Mouse (Mus musculus): ENCODE measurements at regions not wholly inside any gene's neighbourhood (a gene's known extent, or its start where the extent isn't known, plus 50 kb on each side); places are given as distances from the start of the nearest gene placed in this dataset.
"Not testable (repeated sequence)": the region's sequence is repeated elsewhere in the genome, so short reads cannot be mapped to it uniquely, and the experiment has no call there.

GRCm38 (mm10) chr14:102736656-102737055 lies 245.8 kb downstream of the Kctd12 start:
- H3ac ChIP-seq (ENCODE audit: control insufficient read depth, insufficient read length), result no peak overlapping the region
- TF ChIP-seq TCF12 (IDR thresholded peaks at IDR 0.05; ENCODE audit: insufficient read depth, poor library complexity, severe bottlenecking), result no peak
- TF ChIP-seq MYOG (IDR thresholded peaks at IDR 0.05; ENCODE audit: control insufficient read depth in 1 of 3, insufficient read depth in 1 of 3, insufficient read length in 2 of 3, low read depth in 2 of 3), result no peak
- no peaks in the 10 kb centered on the region for H3K79me2 ChIP-seq (ENCODE audit: control insufficient read depth, insufficient read depth)
- no peak overlapping the region for H3K4me2 ChIP-seq (ENCODE audit: low read depth)
- H3K27me3 ChIP-seq (ENCODE audit: control insufficient read depth, insufficient read depth, insufficient read length), result no peaks in the 10 kb centered on the region
- H3K4me3 ChIP-seq, result no peak overlapping the region
- no peaks in the 10 kb centered on the region for H3K36me3 ChIP-seq (ENCODE audit: control insufficient read depth, insufficient read depth)

GRCm38 (mm10) chr14:102733718-102734117 lies 248.7 kb downstream of the Kctd12 start:
- not testable (repeated sequence) for H3K79me2 ChIP-seq (ENCODE audit: control insufficient read depth, insufficient read depth)

GRCm38 (mm10) chr14:102731746-102732145 lies 250.7 kb downstream of the Kctd12 start:
- H3K79me2 ChIP-seq (ENCODE audit: control insufficient read depth, insufficient read depth), result no peaks in the 10 kb centered on the region
- no peaks in the 10 kb centered on the region for H3K36me3 ChIP-seq (ENCODE audit: control insufficient read depth, insufficient read depth)
- H3ac ChIP-seq (ENCODE audit: control insufficient read depth, insufficient read length), result no peak overlapping the region
- no peak overlapping the region for H3K4me3 ChIP-seq
- H3K4me2 ChIP-seq (ENCODE audit: low read depth), result no peak overlapping the region
- TF ChIP-seq MAX (IDR thresholded peaks at IDR 0.05; ENCODE audit: low read depth), result no peak
- H3K27me3 ChIP-seq (ENCODE audit: control insufficient read depth, insufficient read depth, insufficient read length), result no peaks in the 10 kb centered on the region

More at GRCm38 (mm10) chr14:102733718-102734117, 248.7 kb downstream of the Kctd12 start:
- not testable (repeated sequence) for H3K4me2 ChIP-seq (ENCODE audit: low read depth); H3K4me3 ChIP-seq; H3K27me3 ChIP-seq (ENCODE audit: control insufficient read depth, insufficient read depth, insufficient read length); H3ac ChIP-seq (ENCODE audit: control insufficient read depth, insufficient read length); H3K36me3 ChIP-seq (ENCODE audit: control insufficient read depth, insufficient read depth)

GRCm38 (mm10) chr14:102722633-102723032 lies 259.8 kb downstream of the Kctd12 start:
- H3K4me3 ChIP-seq, result no peak overlapping the region
- TF ChIP-seq USF1 (IDR thresholded peaks at IDR 0.05; ENCODE audit: low read depth) (no peak), MAX (IDR thresholded peaks at IDR 0.05; ENCODE audit: low read depth) (no peak), POLR2A (IDR thresholded peaks at IDR 0.05; ENCODE audit: insufficient read length, low read depth) (no peak), CEBPB (IDR thresholded peaks at IDR 0.05; ENCODE audit: insufficient read depth, poor library complexity, severe bottlenecking) (no peak), MYOG (IDR thresholded peaks at IDR 0.05; ENCODE audit: control insufficient read depth in 1 of 3, insufficient read depth in 1 of 3, insufficient read length in 2 of 3, low read depth in 2 of 3) (no peak), TCF12 (IDR thresholded peaks at IDR 0.05; ENCODE audit: insufficient read depth, poor library complexity, severe bottlenecking) (no peak), SRF (IDR thresholded peaks at IDR 0.05; ENCODE audit: control insufficient read depth, insufficient read length, low read depth) (no peak), REST (IDR thresholded peaks at IDR 0.05; ENCODE audit: insufficient read depth, insufficient read length) (no peak), POLR2AphosphoS2 (IDR thresholded peaks at IDR 0.05; ENCODE audit: insufficient read length, low read depth) (no peak), MYOD1 (IDR thresholded peaks at IDR 0.05; ENCODE audit: control insufficient read depth in 1 of 3, insufficient read length in 2 of 3, low read depth in 2 of 3) (no peak), TCF3 (IDR thresholded peaks at IDR 0.05; ENCODE audit: insufficient read length, low read depth) (no peak), E2F4 (IDR thresholded peaks at IDR 0.05; ENCODE audit: insufficient read depth) (no peak)
- H3ac ChIP-seq (ENCODE audit: control insufficient read depth, insufficient read length), result no peak overlapping the region
- H3K36me3 ChIP-seq (ENCODE audit: control insufficient read depth, insufficient read depth), result no peaks in the 10 kb centered on the region
- H3K27me3 ChIP-seq (ENCODE audit: control insufficient read depth, insufficient read depth, insufficient read length), result no peaks in the 10 kb centered on the region
- no peaks in the 10 kb centered on the region for H3K79me2 ChIP-seq (ENCODE audit: control insufficient read depth, insufficient read depth)
- no peak overlapping the region for H3K4me2 ChIP-seq (ENCODE audit: low read depth)

- TF ChIP-seq REST (IDR thresholded peaks at IDR 0.05; ENCODE audit: insufficient read depth, insufficient read length), result no peak
Observed at GRCm38 (mm10) chr14:102718558-102718957, 263.9 kb downstream of the Kctd12 start.

GRCm38 (mm10) chr14:102712600-102712999 lies 269.8 kb downstream of the Kctd12 start:
- Histone ChIP-seq H3K36me3 (ENCODE audit: control insufficient read depth, insufficient read depth) (no peaks in the 10 kb centered on the region), H3K79me2 (ENCODE audit: control insufficient read depth, insufficient read depth) (no peaks in the 10 kb centered on the region), H3K27me3 (ENCODE audit: control insufficient read depth, insufficient read depth, insufficient read length) (no peaks in the 10 kb centered on the region), H3ac (ENCODE audit: control insufficient read depth, insufficient read length) (no peak overlapping the region), H3K4me3 (no peak overlapping the region), H3K4me2 (ENCODE audit: low read depth) (no peak overlapping the region)
- TF ChIP-seq MYOG (IDR thresholded peaks at IDR 0.05; ENCODE audit: control insufficient read depth in 1 of 3, insufficient read depth in 1 of 3, insufficient read length in 2 of 3, low read depth in 2 of 3) (no peak), E2F4 (IDR thresholded peaks at IDR 0.05; ENCODE audit: insufficient read depth) (no peak), TCF3 (IDR thresholded peaks at IDR 0.05; ENCODE audit: insufficient read length, low read depth) (no peak), TCF12 (IDR thresholded peaks at IDR 0.05; ENCODE audit: insufficient read depth, poor library complexity, severe bottlenecking) (no peak), SRF (IDR thresholded peaks at IDR 0.05; ENCODE audit: control insufficient read depth, insufficient read length, low read depth) (no peak), REST (IDR thresholded peaks at IDR 0.05; ENCODE audit: insufficient read depth, insufficient read length) (no peak), USF1 (IDR thresholded peaks at IDR 0.05; ENCODE audit: low read depth) (no peak), MYOD1 (IDR thresholded peaks at IDR 0.05; ENCODE audit: control insufficient read depth in 1 of 3, insufficient read length in 2 of 3, low read depth in 2 of 3) (no peak), MAX (IDR thresholded peaks at IDR 0.05; ENCODE audit: low read depth) (no peak), POLR2A (IDR thresholded peaks at IDR 0.05; ENCODE audit: insufficient read length, low read depth) (no peak), CEBPB (IDR thresholded peaks at IDR 0.05; ENCODE audit: insufficient read depth, poor library complexity, severe bottlenecking) (no peak)

More at GRCm38 (mm10) chr14:102718558-102718957, 263.9 kb downstream of the Kctd12 start:
- Histone ChIP-seq H3K36me3 (ENCODE audit: control insufficient read depth, insufficient read depth) (no peaks in the 10 kb centered on the region), H3K4me2 (ENCODE audit: low read depth) (no peak overlapping the region), H3ac (ENCODE audit: control insufficient read depth, insufficient read length) (no peak overlapping the region), H3K4me3 (no peak overlapping the region), H3K79me2 (ENCODE audit: control insufficient read depth, insufficient read depth) (no peaks in the 10 kb centered on the region), H3K27me3 (ENCODE audit: control insufficient read depth, insufficient read depth, insufficient read length) (no peaks in the 10 kb centered on the region)

All from myocyte (in vitro differentiated cells).